Mouse (Mus musculus) midbrain, embryonic 11.5 days (tissue): Measurements from ENCODE around the gene Hcrtr1. TPM values are rescaled to one million over a fixed set of nuclear protein-coding genes. Genes with fewer than 3 reads are reported as not detected.

Experiments used
- ATAC-seq: fragments of 200-750 bp; cut with Nextera tagmentation; 2 replicates; pipeline ENCODE4 v1.8.0; 2017; ENCODE audit warnings: moderate TSS enrichment, moderate library complexity; ENCODE audit not compliant: low FRiP score
- DNase-seq: peaks from one replicate; pipeline ENCODE4 v3.0.0; 2015; ENCODE audit warnings: low spot score; ENCODE audit errors: missing footprints
- H3K27ac ChIP-seq: fragments of 300-500 bp; sonication (generic); 2 replicates; pipeline ENCODE4 v1.5.1; 2014; ENCODE audit warnings: low read depth, low read length
- H3K27me3 ChIP-seq: fragments of 300-500 bp; sonication (generic); 2 replicates; pipeline ENCODE4 v1.6.1; 2014; ENCODE audit warnings: mild to moderate bottlenecking, low read length, moderate library complexity, mixed read lengths; ENCODE audit not compliant: control insufficient read depth, insufficient read depth
- H3K36me3 ChIP-seq: fragments of 300-500 bp; sonication (generic); 2 replicates; pipeline ENCODE4 v1.6.1; 2014; ENCODE audit warnings: mild to moderate bottlenecking, low read length, moderate library complexity, mixed read lengths; ENCODE audit not compliant: control insufficient read depth, insufficient read depth
- H3K4me1 ChIP-seq: fragments of 300-500 bp; sonication (generic); 2 replicates; pipeline ENCODE4 v1.6.1; 2014; ENCODE audit warnings: low read length; ENCODE audit not compliant: control insufficient read depth, insufficient read depth
- H3K4me2 ChIP-seq: fragments of 300-500 bp; sonication (generic); 2 replicates; pipeline ENCODE4 v1.6.1; 2014; ENCODE audit warnings: mild to moderate bottlenecking, moderate library complexity
- H3K4me3 ChIP-seq: fragments of 300-500 bp; sonication (generic); 2 replicates; pipeline ENCODE4 v1.5.1; 2014; ENCODE audit warnings: low read depth, low read length
- H3K9ac ChIP-seq: fragments of 300-500 bp; sonication (generic); 2 replicates; pipeline ENCODE4 v1.6.1; 2014; ENCODE audit warnings: low read length
- H3K9me3 ChIP-seq: fragments of 300-500 bp; sonication (generic); 2 replicates; pipeline ENCODE4 v1.6.1; 2016; ENCODE audit warnings: low read length; ENCODE audit not compliant: control insufficient read depth
- WGBS: fragments of 180-500 bp; shearing (Covaris S2); extraction: QIAGEN DNeasy Blood & Tissue Kit; methylation state at CpG from one replicate; pipeline ENCODE4 v1.1.7; 2014; 5-methylcytosine and 5-hydroxymethylcytosine counted together
- polyA plus RNA-seq: library from polyadenylated mRNA; unstranded; fragments of >200 nt; fragmentation: Nextera tagmentation; extraction: Ambion mirVana; gene quantifications from 2 replicates; pipeline ENCODE4 v1.2.1, GENCODE M21; 2014

Gene Hcrtr1
- polyA plus RNA-seq, 1 experiment from 2014 or later: 0.18 TPM

DNA sequence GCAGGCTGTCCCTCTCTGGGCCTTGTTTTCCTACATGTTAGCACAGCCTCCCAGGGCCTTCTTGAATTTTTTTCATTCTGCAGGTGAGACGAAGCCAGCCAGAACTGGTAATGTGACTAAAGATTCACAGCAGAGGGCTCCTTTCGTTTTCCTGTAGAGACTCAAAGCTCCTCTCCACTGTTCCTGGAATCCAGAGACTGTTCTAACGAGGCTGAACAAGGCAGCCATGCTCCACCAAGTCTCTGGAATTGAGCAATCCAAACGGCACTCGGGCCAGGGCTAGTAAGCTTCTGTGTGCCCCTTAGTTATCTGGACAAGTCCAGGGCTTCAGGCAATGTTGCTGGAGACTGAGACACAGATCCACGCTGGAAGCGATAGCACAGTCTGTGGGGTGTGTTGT lies 38.4 kb upstream of the Hcrtr1 start:
- Histone ChIP-seq H3K4me3 (no peak overlapping the region), H3K4me1 (peaks cover 14% of the 10 kb centered on the region), H3K9ac (no peak overlapping the region), H3K27me3 (peaks cover 18% of the 10 kb centered on the region), H3K36me3 (no peaks in the 10 kb centered on the region), H3K4me2 (no peak overlapping the region), H3K27ac (no peak overlapping the region), H3K9me3 (no peaks in the 10 kb centered on the region)
- 62% methylated on average over 7 of the region's 7 CpGs for WGBS
- ATAC-seq: no peak
- DNase-seq: peak; percentile 37

DNA sequence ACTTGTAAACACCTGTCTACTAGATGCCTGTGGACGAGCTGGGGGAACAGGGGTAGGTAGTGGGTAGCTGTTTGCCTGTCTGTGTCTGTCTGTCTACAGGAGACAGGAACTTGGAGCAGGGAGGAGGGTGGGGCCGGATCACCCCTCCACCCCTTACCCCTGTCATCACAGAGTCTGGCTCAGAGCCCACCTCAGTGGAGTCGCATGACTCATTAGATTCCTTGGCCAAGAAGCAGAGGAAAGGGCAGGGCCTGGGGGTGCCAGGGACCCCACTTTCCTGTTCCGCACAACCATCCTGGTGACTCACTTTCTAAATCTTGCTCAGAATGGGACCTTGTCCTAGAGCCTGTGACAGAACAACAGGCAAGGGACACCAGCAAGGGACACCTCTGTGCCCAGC lies 37.9 kb upstream of the Hcrtr1 start:
- whole genome bisulfite sequencing: 75% methylated on average over 4 of the region's 4 CpGs
- no peak for DNase-seq
- no peak overlapping the region for H3K9ac ChIP-seq
- H3K27ac ChIP-seq: no peak overlapping the region
- H3K9me3 ChIP-seq: no peaks in the 10 kb centered on the region
- no peak overlapping the region for H3K4me3 ChIP-seq
- ATAC-seq: no peak
- peaks cover 14% of the 10 kb centered on the region for H3K4me1 ChIP-seq
- peaks cover 18% of the 10 kb centered on the region for H3K27me3 ChIP-seq
- no peak overlapping the region for H3K4me2 ChIP-seq
- H3K36me3 ChIP-seq: no peaks in the 10 kb centered on the region

DNA sequence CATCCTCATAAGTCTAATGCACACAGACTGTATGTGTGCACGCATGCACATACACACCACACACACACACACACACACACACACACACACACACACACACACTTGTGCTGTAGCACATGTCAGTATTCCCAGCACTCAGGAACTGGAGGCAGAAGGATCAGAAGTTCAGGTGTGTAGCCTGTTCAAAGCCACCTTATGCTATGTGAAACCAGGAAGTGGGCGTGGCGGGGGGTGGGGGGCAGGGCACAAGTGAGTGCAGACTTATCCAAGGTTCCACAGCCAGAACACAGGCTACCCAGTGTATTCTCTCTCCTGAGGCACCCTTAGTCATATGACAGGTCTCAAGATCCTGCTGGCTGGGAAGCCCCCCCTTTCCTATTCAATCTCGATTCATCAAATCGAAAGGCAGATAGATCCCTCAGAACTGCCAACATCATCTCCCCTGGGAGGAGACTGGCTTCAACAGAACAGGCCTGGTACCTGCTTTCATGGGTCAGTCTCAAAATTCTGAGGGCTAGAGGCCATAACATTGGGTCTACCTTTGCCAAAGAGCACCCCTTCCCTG lies 37.1 kb upstream of the Hcrtr1 start:
- 73% methylated on average over 5 of the region's 5 CpGs for WGBS
- Histone ChIP-seq H3K36me3 (no peaks in the 10 kb centered on the region), H3K27ac (no peak overlapping the region), H3K9ac (no peak overlapping the region), H3K9me3 (no peaks in the 10 kb centered on the region), H3K4me3 (no peak overlapping the region), H3K4me1 (peaks cover 14% of the 10 kb centered on the region), H3K4me2 (no peak overlapping the region), H3K27me3 (peaks cover 18% of the 10 kb centered on the region)
- no peak for DNase-seq
- ATAC-seq: no peak

DNA sequence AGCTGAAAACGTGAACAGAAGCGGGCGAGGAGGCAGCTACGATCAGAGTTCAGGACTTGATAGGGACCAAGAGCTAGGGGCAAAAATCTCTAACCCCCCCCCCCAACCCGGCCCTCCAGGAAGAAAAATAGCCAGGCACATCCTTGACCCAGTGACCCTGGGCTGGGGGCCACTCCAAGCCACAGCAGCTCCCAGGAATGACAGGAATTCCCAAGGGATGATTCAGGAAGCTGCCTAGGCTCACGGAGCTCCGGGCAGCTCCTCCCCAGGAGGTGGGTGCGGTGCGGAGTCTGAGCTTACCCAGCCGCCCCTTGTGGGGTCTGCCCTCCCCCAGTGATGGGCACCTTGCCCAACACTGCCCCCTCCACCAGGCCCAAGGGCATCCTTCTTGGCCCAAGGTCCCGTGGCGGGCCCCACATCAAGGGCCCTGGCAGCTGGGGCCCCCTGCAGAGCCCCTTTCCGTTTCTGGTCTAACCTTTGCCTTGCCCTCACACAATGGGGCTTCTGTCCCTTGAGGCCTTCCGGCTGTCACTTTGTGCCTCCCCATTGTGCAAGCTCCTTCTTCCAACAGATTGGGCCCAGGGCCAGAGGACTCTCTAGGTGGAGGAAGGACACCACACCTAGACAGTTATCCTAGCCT lies 36.0 kb upstream of the Hcrtr1 start, which contains the start of gene Tinagl1:
Tinagl1 (minus strand) TSS at position 51 of the 640 bp plus-strand sequence.
- Histone ChIP-seq H3K9ac (peak within 1 kb of the TSS; percentile 27; the same call in 1 of the 2 replicates), H3K4me2 (peak within 1 kb of the TSS; percentile 38)
- DNase-seq: peak; percentile 84

DNA sequence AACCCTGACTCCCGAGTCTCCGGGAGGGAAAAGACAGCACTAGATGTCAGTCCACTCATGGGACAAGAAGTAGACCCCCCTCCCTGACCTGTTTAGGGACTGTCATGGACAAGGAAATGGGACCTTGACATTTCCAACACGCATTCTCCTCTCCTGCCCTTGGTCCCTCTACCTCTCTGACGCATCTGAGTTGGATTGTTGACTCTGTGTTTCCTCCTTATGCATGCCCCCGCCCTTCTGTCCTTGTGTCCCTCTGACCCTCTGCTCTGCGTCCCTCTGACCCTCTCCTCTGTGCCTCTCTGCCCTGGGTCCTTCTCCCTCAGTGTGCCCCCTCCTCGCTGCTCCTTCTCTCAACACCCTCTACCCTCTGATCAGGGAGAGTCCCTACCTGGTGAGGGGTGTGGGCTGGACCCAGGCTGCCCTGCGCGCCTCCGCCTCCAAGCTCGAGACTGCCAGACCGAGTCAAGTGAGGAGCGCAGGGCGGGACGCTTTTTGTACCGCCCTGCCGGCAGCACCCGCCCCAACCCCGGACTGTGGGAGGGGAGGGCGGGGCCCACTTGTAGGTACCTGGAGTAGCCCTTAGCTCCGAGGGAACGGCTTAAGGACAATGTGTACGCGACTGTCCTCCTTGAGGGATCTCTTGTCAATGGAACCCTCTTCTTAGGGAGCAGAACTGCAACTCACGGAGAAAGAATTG lies 35.3 kb upstream of the Hcrtr1 start:
- Histone ChIP-seq H3K27me3 (peaks cover 18% of the 10 kb centered on the region), H3K4me3 (peak overlapping the region; percentile 13), H3K36me3 (no peaks in the 10 kb centered on the region), H3K4me2 (peak overlapping the region; percentile 38), H3K9me3 (no peaks in the 10 kb centered on the region), H3K27ac (no peak overlapping the region), H3K4me1 (peaks cover 14% of the 10 kb centered on the region), H3K9ac (peak overlapping the region; percentile 27; the same call in 1 of the 2 replicates)
- DNase-seq (peak; percentile 88), ATAC-seq (peak; percentile 30; the same call in 1 of the 2 replicates)
- 4% methylated on average over 25 of the region's 25 CpGs for WGBS

More for the DNA sequence above, 36.0 kb upstream of the Hcrtr1 start, which contains the start of gene Tinagl1:
- H3K9me3 ChIP-seq: no peaks in the 10 kb centered on the region
- peak; percentile 19; the same call in 1 of the 2 replicates for ATAC-seq
- H3K36me3 ChIP-seq: no peaks in the 10 kb centered on the region
- peaks cover 18% of the 10 kb centered on the region for H3K27me3 ChIP-seq
- peak within 1 kb of the TSS; percentile 13 for H3K4me3 ChIP-seq
- H3K4me1 ChIP-seq: peaks cover 14% of the 10 kb centered on the region
- WGBS: 2% methylated on average over 14 of the region's 14 CpGs
- no peak within 1 kb of the TSS for H3K27ac ChIP-seq

DNA sequence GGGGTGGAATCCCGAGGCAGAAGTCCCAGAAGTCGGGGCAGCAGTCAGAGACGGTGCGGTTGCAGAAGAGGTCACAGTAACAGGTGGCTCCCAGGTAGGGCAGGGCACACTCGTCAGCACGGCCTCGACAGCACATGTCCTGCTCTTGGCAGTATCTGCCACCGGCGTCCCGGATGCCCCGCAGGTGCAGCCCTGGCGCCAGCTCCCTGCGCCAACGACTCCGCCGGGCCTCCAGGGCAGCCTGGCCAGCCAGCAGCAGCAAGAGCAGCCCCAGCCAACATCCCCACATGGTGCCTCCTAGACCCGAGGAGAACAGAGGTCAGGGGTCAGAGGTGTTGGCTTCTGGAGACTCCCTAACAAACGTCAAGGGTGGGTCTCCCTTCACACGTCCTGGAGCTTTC lies 34.8 kb upstream of the Hcrtr1 start:
- Histone ChIP-seq H3K4me2 (no peak overlapping the region), H3K27me3 (peaks cover 18% of the 10 kb centered on the region), H3K4me3 (no peak overlapping the region), H3K9me3 (no peaks in the 10 kb centered on the region), H3K4me1 (peaks cover 14% of the 10 kb centered on the region), H3K27ac (no peak overlapping the region), H3K36me3 (no peaks in the 10 kb centered on the region), H3K9ac (no peak overlapping the region)
- ATAC-seq (no peak), DNase-seq (no peak)
- 51% methylated on average over 19 of the region's 19 CpGs for WGBS

DNA sequence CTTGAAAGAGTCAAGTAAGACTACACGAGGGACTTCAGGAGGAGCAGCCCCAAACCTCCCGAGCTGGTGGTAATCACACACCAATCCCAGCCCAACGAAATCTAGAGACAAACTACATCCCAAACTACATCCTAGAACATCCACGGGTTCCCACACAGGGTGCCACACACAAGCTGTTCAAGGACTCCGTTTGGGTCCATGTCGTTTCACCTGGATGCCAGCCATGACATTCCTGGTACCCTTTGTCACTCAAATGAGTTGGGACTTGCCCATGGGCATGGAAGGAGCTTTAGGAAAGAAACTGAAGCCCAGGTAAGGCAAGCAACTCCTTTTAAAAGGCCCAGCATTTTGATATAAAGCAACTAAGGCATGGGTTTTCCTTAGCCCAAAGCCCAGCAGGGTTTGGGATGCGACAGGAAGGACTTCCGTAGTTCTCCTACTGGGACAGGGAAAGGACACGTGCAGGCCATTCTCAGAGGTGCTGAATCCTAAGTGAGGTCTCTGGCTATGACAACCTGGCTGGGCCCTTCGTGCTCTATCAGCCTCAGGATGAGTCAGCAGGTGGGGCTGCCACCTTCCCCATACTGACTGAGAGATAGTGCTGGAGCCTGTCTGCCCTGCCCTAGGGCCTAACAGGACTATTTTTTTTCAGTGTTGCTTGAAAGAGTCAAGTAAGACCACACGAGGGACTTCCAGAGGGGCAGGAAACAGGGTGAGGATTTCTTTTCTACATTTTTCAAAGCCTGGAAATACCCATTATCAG lies 34.1 kb upstream of the Hcrtr1 start:
- H3K36me3 ChIP-seq: no peaks in the 10 kb centered on the region
- 73% methylated on average over 11 of the region's 11 CpGs for WGBS
- H3K4me1 ChIP-seq: peaks cover 14% of the 10 kb centered on the region
- no peak overlapping the region for H3K4me3 ChIP-seq
- H3K27me3 ChIP-seq: peaks cover 18% of the 10 kb centered on the region
- no peak for DNase-seq
- ATAC-seq: no peak
- no peaks in the 10 kb centered on the region for H3K9me3 ChIP-seq
- H3K9ac ChIP-seq: no peak overlapping the region
- H3K4me2 ChIP-seq: no peak overlapping the region
- H3K27ac ChIP-seq: no peak overlapping the region

DNA sequence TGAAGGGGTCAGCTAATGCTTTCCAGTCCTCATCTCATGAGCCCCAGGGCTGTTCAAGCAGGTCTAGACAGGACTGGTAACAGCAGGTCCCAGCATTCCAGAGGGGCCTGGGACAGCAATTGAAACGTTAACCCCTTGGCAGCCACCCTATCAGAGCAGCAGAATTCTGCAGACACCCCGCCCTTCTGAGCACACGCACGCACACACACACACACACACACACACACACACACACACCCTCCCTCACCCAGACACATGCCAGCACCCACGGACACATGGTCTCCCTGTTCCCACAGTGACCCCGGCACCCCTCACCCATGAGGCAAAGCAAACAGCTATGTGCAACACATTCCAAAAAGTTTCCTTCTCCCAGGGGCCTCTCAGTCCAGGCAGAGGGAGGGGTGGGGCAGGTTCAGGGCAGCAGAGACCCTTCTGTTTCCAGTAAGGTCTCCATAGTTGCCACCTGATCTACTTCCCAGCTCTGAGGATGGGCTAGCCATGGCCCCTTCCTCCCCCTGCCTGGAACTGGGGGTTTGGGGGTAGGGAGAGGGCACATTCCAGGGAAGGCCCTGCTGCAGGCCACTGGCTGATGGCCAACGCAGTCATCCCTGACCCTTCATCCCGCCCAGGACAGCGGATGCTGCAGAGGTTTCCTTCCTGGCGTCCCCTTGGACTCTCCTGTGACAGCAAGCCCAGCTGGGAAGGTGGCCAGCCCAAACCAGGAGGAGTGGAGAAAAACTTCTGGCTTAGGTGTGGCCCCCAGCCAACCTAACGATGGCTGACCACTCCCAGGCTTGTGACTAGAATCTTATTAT lies 33.0 kb upstream of the Hcrtr1 start:
- Histone ChIP-seq H3K27ac (no peak overlapping the region), H3K4me3 (no peak overlapping the region), H3K9ac (no peak overlapping the region), H3K4me1 (peaks cover 14% of the 10 kb centered on the region), H3K36me3 (no peaks in the 10 kb centered on the region), H3K27me3 (peaks cover 18% of the 10 kb centered on the region), H3K4me2 (no peak overlapping the region), H3K9me3 (no peaks in the 10 kb centered on the region)
- no peak for ATAC-seq
- WGBS: 71% methylated on average over 11 of the region's 11 CpGs
- DNase-seq: no peak
